Mouse (Mus musculus): Measurements from ENCODE around the gene Ccdc51. TPM values are rescaled to one million over a fixed set of nuclear protein-coding genes. Genes with fewer than 3 reads are reported as not detected.
A peak's percentile ranks its signal among the peaks of the same experiment; 100 is the strongest.

Ccdc51 gene
- polyA plus RNA-seq, 1 experiment from 2014 or later = 11.2 TPM

DNA sequence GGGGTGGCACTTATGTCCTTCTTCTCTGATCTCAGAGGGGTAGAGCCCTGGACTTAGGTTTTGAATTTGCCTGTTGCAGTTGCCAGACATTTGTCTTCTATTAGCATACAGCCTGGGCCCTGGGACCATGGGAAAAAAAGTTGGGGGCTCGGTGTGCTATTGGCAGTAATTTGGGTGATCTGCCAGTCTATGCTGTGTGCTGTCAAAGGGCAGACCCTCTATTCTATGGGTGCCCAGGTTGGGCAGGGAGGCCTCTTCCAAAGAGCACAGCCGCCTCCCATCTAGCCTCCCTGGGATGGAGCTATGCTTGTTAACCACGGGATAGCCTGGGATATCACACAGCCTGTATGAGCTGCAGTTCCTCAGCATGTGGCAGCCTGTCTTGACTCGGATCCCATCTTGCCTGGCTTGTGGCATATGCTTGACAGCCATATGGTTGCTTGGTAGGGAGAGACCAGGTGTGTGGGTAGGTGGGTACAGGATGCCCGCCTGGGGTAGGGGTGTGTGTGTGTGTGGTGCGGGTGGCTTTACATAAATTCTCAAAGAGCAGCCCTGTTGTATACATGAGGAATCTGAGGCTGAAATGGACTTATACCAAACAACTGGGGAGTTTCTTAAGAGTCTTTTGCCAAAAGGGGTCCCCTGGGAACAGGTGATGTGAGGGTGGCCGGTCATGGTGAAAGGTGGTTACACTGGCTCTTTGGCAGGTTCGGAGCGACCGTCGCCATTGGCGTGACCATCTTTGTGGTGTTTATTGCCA lies 26.8 kb upstream of the Ccdc51 start:
- H3K4me3 ChIP-seq (ENCODE audit: low read length) = peak overlapping the region; percentile 38
- H3K4me1 ChIP-seq (replicated peaks; ENCODE audit: control insufficient read depth, insufficient read depth, low read length) = peaks cover 14% of the 10 kb centered on the region
- 87% methylated on average over 12 of the region's 12 CpGs for WGBS
- H3K9me3 ChIP-seq (ENCODE audit: control insufficient read depth, low read length) = no peaks in the 10 kb centered on the region
- peak overlapping the region; percentile 51 for H3K9ac ChIP-seq (ENCODE audit: low read length)
- H3K4me2 ChIP-seq (ENCODE audit: low read depth, low read length) = peak overlapping the region; percentile 44
- H3K36me3 ChIP-seq (ENCODE audit: control insufficient read depth, insufficient read depth, low read length) = peaks cover 24% of the 10 kb centered on the region
- H3K27me3 ChIP-seq (ENCODE audit: control insufficient read depth, insufficient read depth, low read depth, low read length) = no peaks in the 10 kb centered on the region
- H3K27ac ChIP-seq (ENCODE audit: low read length) = peak overlapping the region; percentile 62; the same call in 1 of the 2 replicates
- ATAC-seq (ENCODE audit: low read depth) = no peak

GRCm38 (mm10) chr9:109056081-109056690 lies 26.1 kb upstream of the Ccdc51 start:
- 89% methylated on average over 17 of the region's 17 CpGs for WGBS
- Histone ChIP-seq H3K27ac (ENCODE audit: low read length) (no peak overlapping the region), H3K4me1 (replicated peaks; ENCODE audit: control insufficient read depth, insufficient read depth, low read length) (peaks cover 14% of the 10 kb centered on the region), H3K36me3 (ENCODE audit: control insufficient read depth, insufficient read depth, low read length) (peaks cover 26% of the 10 kb centered on the region), H3K4me3 (ENCODE audit: low read length) (no peak overlapping the region), H3K4me2 (ENCODE audit: low read depth, low read length) (no peak overlapping the region), H3K9me3 (ENCODE audit: control insufficient read depth, low read length) (no peaks in the 10 kb centered on the region), H3K27me3 (ENCODE audit: control insufficient read depth, insufficient read depth, low read depth, low read length) (no peaks in the 10 kb centered on the region), H3K9ac (ENCODE audit: low read length) (no peak overlapping the region)
- no peak for ATAC-seq (ENCODE audit: low read depth)

GRCm38 (mm10) chr9:109056916-109057315 lies 25.4 kb upstream of the Ccdc51 start:
- Histone ChIP-seq H3K27me3 (ENCODE audit: control insufficient read depth, insufficient read depth, low read depth, low read length) (no peaks in the 10 kb centered on the region), H3K27ac (ENCODE audit: low read length) (no peak overlapping the region), H3K4me2 (ENCODE audit: low read depth, low read length) (no peak overlapping the region), H3K36me3 (ENCODE audit: control insufficient read depth, insufficient read depth, low read length) (peaks cover 26% of the 10 kb centered on the region), H3K4me3 (ENCODE audit: low read length) (no peak overlapping the region), H3K9me3 (ENCODE audit: control insufficient read depth, low read length) (no peaks in the 10 kb centered on the region), H3K9ac (ENCODE audit: low read length) (no peak overlapping the region), H3K4me1 (replicated peaks; ENCODE audit: control insufficient read depth, insufficient read depth, low read length) (peaks cover 14% of the 10 kb centered on the region)
- WGBS = 71% methylated on average over 4 of the region's 4 CpGs
- no peak for ATAC-seq (ENCODE audit: low read depth)

GRCm38 (mm10) chr9:109057543-109057942 lies 24.8 kb upstream of the Ccdc51 start:
- H3K4me1 ChIP-seq (replicated peaks; ENCODE audit: control insufficient read depth, insufficient read depth, low read length) = peaks cover 14% of the 10 kb centered on the region
- H3K27ac ChIP-seq (ENCODE audit: low read length) = no peak overlapping the region
- H3K4me3 ChIP-seq (ENCODE audit: low read length) = no peak overlapping the region
- no peak overlapping the region for H3K4me2 ChIP-seq (ENCODE audit: low read depth, low read length)
- no peaks in the 10 kb centered on the region for H3K27me3 ChIP-seq (ENCODE audit: control insufficient read depth, insufficient read depth, low read depth, low read length)
- no peak for ATAC-seq (ENCODE audit: low read depth)
- peaks cover 28% of the 10 kb centered on the region for H3K36me3 ChIP-seq (ENCODE audit: control insufficient read depth, insufficient read depth, low read length)
- H3K9me3 ChIP-seq (ENCODE audit: control insufficient read depth, low read length) = no peaks in the 10 kb centered on the region
- 91% methylated on average over 5 of the region's 5 CpGs for WGBS
- H3K9ac ChIP-seq (ENCODE audit: low read length) = no peak overlapping the region

GRCm38 (mm10) chr9:109058006-109058765 lies 24.1 kb upstream of the Ccdc51 start:
- 90% methylated on average over 19 of the region's 19 CpGs for WGBS
- peaks cover 14% of the 10 kb centered on the region for H3K4me1 ChIP-seq (replicated peaks; ENCODE audit: control insufficient read depth, insufficient read depth, low read length)
- ATAC-seq (ENCODE audit: low read depth) = no peak
- H3K4me3 ChIP-seq (ENCODE audit: low read length) = no peak overlapping the region; the same call in 1 of the 2 replicates
- peaks cover 27% of the 10 kb centered on the region for H3K36me3 ChIP-seq (ENCODE audit: control insufficient read depth, insufficient read depth, low read length)
- peak overlapping the region; percentile 62; the same call in 1 of the 2 replicates for H3K4me2 ChIP-seq (ENCODE audit: low read depth, low read length)
- H3K9ac ChIP-seq (ENCODE audit: low read length) = peak overlapping the region; percentile 71
- no peaks in the 10 kb centered on the region for H3K27me3 ChIP-seq (ENCODE audit: control insufficient read depth, insufficient read depth, low read depth, low read length)
- no peaks in the 10 kb centered on the region for H3K9me3 ChIP-seq (ENCODE audit: control insufficient read depth, low read length)
- H3K27ac ChIP-seq (ENCODE audit: low read length) = peak overlapping the region; percentile 91

DNA sequence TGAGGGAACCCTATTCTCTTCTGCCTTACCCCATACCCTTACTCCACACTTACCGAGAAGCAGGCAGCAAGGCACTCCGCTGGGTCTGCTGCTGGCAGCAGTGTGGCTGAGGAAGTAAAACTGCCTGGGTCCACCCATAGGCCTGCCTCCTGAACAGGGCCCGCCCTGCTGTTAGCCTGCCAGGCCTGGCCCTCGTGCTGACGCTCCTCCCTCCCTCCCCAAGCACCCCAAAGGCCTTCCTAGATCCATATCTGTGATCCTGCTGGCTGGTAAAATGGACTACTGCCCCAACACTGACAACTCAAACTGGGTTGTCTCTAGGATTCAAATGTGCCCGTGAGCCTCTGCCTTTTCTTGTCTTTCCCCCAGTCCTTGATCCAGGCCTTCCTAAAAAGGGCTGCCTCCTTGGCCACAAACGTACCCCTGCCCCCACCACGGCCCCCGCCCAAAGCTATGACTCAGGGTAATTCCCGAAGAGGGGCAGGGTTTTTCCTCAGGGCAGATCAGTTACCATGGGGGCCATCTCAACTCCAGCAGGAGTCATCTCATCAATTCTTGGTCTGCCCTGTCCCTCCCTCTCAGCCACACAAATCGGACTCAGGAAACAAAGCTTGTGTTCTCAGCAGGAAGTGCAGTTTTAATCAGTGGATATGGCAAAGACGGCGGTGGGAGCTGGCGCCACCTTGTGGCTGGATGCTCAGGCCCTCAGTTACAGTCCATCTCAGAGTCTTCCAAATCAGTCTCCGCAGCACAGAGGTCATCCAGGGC lies 23.0 kb upstream of the Ccdc51 start, which contains the start of gene Trex1:
TSS of gene Trex1 (minus strand) at position 599 of the 768 bp plus-strand sequence.
- H3K36me3 ChIP-seq (ENCODE audit: control insufficient read depth, insufficient read depth, low read length) = peaks cover 33% of the 10 kb centered on the region
- H3K9me3 ChIP-seq (ENCODE audit: control insufficient read depth, low read length) = no peaks in the 10 kb centered on the region
- peaks cover 13% of the 10 kb centered on the region for H3K4me1 ChIP-seq (replicated peaks; ENCODE audit: control insufficient read depth, insufficient read depth, low read length)
- H3K4me2 ChIP-seq (ENCODE audit: low read depth, low read length) = peak within 1 kb of the TSS; percentile 62
- peak within 1 kb of the TSS; percentile 45 for H3K4me3 ChIP-seq (ENCODE audit: low read length)
- H3K27me3 ChIP-seq (ENCODE audit: control insufficient read depth, insufficient read depth, low read depth, low read length) = no peaks in the 10 kb centered on the region
- 16% methylated on average over 15 of the region's 15 CpGs for WGBS
- peak; percentile 93 for ATAC-seq (ENCODE audit: low read depth)
- H3K9ac ChIP-seq (ENCODE audit: low read length) = peak within 1 kb of the TSS; percentile 71
- H3K27ac ChIP-seq (ENCODE audit: low read length) = peak within 1 kb of the TSS; percentile 91

DNA sequence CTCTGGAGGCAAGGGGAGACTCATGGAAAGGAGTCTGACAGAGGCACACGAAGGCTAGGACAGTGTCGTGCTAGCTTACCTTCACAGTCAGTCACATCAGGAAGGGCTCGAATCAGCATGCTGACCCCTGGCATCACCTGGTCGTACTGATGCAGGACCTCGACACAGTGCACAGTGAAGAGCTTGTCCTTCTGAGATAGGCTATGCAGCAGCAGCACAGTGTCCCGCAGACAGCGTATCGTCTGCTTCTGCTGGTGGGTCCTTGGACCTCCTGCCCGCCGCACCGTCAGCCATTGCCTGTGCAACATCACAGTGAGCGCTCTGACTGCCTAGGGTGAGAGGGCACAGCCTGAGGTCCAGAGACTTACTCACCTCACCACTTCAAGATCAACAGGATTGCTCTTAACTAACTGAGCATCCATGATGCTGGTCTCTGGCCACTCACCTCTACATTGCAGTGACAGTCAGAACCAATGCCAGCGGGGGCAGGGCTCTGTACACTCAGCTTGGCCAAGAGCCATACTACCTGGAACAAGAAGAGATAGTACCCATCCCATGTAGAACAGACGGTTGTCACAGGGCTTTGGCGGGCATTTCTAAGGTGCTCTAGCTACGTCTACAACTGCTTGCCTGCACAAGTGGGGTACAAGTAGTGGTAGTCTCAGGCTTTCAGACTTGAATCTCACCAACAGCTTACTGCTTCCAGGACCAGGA lies 22.0 kb upstream of the Ccdc51 start:
- 91% methylated on average over 16 of the region's 16 CpGs for WGBS
- no peak overlapping the region for H3K9ac ChIP-seq (ENCODE audit: low read length)
- ATAC-seq (ENCODE audit: low read depth) = no peak
- H3K4me1 ChIP-seq (replicated peaks; ENCODE audit: control insufficient read depth, insufficient read depth, low read length) = peaks cover 6% of the 10 kb centered on the region
- no peaks in the 10 kb centered on the region for H3K27me3 ChIP-seq (ENCODE audit: control insufficient read depth, insufficient read depth, low read depth, low read length)
- H3K36me3 ChIP-seq (ENCODE audit: control insufficient read depth, insufficient read depth, low read length) = peaks cover 43% of the 10 kb centered on the region
- H3K9me3 ChIP-seq (ENCODE audit: control insufficient read depth, low read length) = no peaks in the 10 kb centered on the region
- no peak overlapping the region for H3K27ac ChIP-seq (ENCODE audit: low read length)
- H3K4me3 ChIP-seq (ENCODE audit: low read length) = no peak overlapping the region
- no peak overlapping the region for H3K4me2 ChIP-seq (ENCODE audit: low read depth, low read length)

GRCm38 (mm10) chr9:109060898-109061295 lies 21.4 kb upstream of the Ccdc51 start:
- peaks cover 5% of the 10 kb centered on the region for H3K4me1 ChIP-seq (replicated peaks; ENCODE audit: control insufficient read depth, insufficient read depth, low read length)
- no peak overlapping the region for H3K27ac ChIP-seq (ENCODE audit: low read length)
- H3K4me2 ChIP-seq (ENCODE audit: low read depth, low read length) = no peak overlapping the region
- H3K9me3 ChIP-seq (ENCODE audit: control insufficient read depth, low read length) = no peaks in the 10 kb centered on the region
- 81% methylated on average over 5 of the region's 5 CpGs for whole genome bisulfite sequencing
- H3K27me3 ChIP-seq (ENCODE audit: control insufficient read depth, insufficient read depth, low read depth, low read length) = no peaks in the 10 kb centered on the region
- H3K4me3 ChIP-seq (ENCODE audit: low read length) = no peak overlapping the region
- H3K36me3 ChIP-seq (ENCODE audit: control insufficient read depth, insufficient read depth, low read length) = peaks cover 48% of the 10 kb centered on the region
- H3K9ac ChIP-seq (ENCODE audit: low read length) = no peak overlapping the region
- no peak for ATAC-seq (ENCODE audit: low read depth)
